Mouse (Mus musculus): ENCODE data around the gene Agbl1.

The Agbl1 gene

GRCm38 (mm10) chr7:76389240-76389639 is 159.6 kb downstream of the Agbl1 start:
- DNase-seq (ENCODE audit: low read depth, low spot score): no peak

DNA sequence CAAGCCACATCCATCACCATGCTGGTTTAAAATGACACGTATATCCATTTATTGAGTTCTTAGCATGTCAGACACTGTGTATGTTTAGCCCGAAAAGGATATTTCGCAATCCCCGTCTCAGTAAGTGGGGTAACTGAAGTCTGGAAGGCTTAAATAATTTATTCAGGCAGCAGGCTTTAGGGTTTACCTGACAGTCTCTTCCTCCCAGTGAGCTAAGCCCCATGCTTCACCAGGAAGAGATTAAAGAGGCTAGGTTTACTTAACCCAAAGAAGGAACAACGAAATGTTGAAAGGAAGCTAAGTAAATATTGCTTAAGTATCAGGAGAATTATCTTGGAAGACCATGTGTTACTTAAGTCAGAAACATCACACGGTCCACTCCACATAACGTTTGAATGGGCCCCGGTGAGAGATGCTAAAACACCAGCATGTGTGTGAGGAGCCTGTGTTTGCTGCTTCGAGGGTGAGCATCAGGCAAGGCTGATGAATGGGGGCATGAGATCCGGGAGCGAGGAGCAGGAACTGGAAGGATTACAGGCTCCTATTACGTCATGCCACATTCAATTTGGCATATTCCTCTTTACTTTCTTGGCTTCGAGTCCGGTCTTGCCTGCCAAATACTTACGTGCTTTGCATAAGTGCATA is 162.7 kb downstream of the Agbl1 start:
- DNase-seq (ENCODE audit: low read depth, low spot score): no peak

DNA sequence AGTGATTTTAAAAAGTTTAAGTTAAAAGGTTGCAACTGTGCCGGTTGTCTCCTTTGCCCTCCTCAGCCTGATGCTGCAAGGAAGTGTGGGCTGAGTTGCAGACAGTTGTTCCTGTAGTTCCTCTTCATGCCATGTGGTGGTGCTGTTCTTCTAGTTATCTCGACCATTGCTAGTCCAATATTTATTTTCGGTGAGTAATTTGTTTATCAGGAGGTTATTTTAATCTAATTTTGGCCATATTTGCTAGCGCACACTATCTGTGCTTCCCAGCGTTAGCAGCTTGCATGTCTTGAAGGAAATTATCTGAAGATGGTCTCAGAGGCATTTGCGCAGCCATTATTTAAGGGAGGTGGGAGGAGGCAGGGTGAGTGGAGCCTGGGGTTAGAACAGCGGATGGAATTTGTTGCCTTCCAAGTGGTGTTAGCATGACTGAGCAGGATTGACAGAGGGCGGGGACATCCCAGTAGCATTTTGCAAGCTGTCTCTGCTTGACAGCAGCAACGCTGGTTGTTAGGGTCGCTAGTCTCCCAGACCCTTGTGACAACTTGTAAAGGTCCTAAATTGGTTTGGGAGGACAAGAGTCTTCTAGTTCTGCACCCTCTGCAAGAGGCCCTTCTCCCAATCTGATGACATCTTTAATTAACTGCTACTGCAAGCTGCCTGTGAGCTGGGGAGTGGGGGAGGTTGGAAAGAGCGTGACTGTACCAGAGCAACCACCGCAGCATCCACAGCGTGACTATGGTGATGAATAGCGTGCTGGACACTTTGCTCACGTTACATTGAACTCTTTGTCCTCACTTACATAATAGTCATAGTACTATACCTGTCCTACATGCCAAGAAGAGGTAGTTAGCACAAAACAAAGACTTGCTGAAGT is 163.5 kb downstream of the Agbl1 start:
- DNase-seq (ENCODE audit: low read depth, low spot score): peak; percentile 52

GRCm38 (mm10) chr7:76407930-76408557 is 178.4 kb downstream of the Agbl1 start:
- no peak for DNase-seq (ENCODE audit: low read depth, low spot score)

GRCm38 (mm10) chr7:76409020-76409419 is 179.3 kb downstream of the Agbl1 start:
- DNase-seq (ENCODE audit: low read depth, low spot score): no peak

DNA sequence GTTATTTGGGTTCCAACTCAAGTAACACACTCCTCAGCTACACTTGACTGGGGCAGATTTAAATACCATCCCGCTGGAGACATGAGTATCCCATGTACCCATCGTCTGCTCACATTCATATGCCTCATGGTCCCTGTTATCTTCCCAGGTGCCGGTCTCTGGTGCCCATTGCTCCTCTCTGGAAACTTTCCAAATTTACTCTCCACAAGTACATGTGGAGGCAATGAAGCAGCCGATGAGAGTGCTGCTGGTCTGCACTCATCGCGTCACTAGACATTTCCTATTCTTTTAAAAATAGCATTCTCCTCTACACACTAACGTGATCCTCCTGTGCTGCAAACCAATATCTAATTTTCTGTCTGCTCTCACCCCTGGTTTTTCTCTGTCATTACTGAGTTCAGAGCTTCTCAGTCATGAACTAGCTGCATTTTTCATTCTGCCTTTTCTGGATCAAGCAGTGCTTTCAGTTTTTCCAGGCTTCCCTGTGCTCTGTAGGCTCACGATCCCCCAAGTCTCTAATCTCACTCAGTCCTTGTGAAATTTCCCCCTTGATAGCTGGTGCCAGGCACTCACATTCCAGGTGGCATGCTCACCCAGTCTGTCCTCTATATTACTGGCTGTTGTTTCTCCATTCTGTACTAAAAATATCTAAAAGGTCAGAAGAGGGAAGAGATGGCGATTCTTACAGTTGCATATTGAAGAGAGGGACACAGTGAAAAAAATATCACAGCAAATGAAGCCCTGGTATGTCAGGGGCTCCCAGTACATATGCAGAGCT is 180.9 kb downstream of the Agbl1 start:
- no peak for DNase-seq (ENCODE audit: low read depth, low spot score)

- no peak for DNase-seq (ENCODE audit: low read depth, low spot score)
These were observed 182.4 kb downstream of the Agbl1 start for GRCm38 (mm10) chr7:76411933-76412587.

DNA sequence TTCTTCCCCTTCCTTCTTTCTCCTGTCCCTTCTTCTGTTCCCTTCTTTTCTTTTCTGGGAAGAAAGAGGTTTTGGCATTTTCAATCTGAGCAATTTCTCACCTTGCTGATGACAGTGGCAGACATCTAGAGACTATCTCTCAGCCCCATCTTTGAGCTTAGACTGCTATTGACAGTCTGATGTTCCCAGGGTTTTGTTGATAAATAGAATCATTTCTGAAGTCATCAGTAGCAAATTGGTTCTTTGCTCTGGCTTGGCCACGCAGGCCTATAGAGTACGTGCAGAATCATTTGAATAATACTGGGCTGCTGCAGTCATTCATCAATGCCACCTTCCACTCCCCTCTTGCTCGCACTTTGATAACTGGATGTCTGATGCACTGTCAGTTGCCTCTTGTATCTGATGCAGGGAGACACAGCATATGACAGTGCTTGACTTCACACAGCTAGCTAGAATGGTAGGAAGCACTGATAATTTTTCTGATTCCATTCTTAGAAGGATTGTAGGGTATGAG is 186.5 kb downstream of the Agbl1 start:
- no peak for DNase-seq (ENCODE audit: low read depth, low spot score)

DNA sequence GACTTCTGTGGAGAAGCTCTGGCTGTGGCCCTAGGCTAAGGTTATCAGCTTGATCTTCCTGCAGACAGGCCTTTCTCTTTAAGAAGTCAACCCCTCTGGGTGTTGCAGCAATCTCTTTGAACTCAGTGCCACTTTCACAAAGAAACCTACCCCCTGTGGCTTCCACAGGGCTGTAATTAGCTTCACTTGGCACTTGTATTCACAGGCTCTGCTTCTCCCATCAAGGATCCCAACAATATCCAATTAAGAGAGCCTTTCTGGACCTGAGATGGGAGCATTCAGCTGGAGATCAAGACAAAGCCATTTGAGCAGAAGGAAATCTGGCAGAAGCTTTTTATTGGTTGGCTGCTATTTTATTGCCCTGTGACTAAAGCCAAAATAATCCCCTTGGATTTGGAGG is 208.9 kb downstream of the Agbl1 start:
- peak; percentile 10 for DNase-seq (ENCODE audit: low read depth, low spot score)

GRCm38 (mm10) chr7:76438988-76439387 is 209.3 kb downstream of the Agbl1 start:
- no peak for DNase-seq (ENCODE audit: low read depth, low spot score)

GRCm38 (mm10) chr7:76462361-76463001 is 232.8 kb downstream of the Agbl1 start:
- no peak for DNase-seq (ENCODE audit: low read depth, low spot score)

- no peak for DNase-seq (ENCODE audit: low read depth, low spot score)
These were observed 236.7 kb downstream of the Agbl1 start for GRCm38 (mm10) chr7:76466427-76466826.

GRCm38 (mm10) chr7:76474233-76474632 is 244.5 kb downstream of the Agbl1 start:
- peak; percentile 5 for DNase-seq (ENCODE audit: low read depth, low spot score)

GRCm38 (mm10) chr7:76485546-76485945 is 255.9 kb downstream of the Agbl1 start:
- DNase-seq (ENCODE audit: low read depth, low spot score): no peak

- no peak for DNase-seq (ENCODE audit: low read depth, low spot score)
These were observed 257.8 kb downstream of the Agbl1 start for GRCm38 (mm10) chr7:76487519-76487918.

- DNase-seq (ENCODE audit: low read depth, low spot score): peak; percentile 53
These were observed 294.6 kb downstream of the Agbl1 start for GRCm38 (mm10) chr7:76524291-76524690.

GRCm38 (mm10) chr7:76546456-76546855 is 316.8 kb downstream of the Agbl1 start:
- peak; percentile 24 for DNase-seq (ENCODE audit: low read depth, low spot score)

DNA sequence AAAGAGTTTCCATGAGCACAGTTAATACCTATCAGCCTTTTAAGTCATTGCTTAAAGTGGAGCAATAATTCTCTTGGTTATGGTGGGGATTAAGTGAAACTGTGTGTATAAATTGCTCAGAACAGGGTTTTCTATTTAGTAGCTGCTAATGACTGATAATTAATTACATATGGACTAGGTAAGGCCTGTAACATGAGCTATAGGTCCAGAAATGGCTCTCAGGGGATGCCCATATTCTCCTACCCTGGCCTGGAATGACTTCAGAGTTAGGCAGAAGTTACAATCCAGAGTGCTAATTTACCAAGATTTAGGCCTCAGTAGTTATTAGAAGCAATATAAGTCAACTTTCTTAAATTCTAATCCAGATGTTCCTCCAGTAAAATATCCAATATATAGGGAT is 317.6 kb downstream of the Agbl1 start:
- peak; percentile 27 for DNase-seq (ENCODE audit: low read depth, low spot score)

- DNase-seq (ENCODE audit: low read depth, low spot score): no peak
These were observed 322.2 kb downstream of the Agbl1 start for GRCm38 (mm10) chr7:76551860-76552259.

DNA sequence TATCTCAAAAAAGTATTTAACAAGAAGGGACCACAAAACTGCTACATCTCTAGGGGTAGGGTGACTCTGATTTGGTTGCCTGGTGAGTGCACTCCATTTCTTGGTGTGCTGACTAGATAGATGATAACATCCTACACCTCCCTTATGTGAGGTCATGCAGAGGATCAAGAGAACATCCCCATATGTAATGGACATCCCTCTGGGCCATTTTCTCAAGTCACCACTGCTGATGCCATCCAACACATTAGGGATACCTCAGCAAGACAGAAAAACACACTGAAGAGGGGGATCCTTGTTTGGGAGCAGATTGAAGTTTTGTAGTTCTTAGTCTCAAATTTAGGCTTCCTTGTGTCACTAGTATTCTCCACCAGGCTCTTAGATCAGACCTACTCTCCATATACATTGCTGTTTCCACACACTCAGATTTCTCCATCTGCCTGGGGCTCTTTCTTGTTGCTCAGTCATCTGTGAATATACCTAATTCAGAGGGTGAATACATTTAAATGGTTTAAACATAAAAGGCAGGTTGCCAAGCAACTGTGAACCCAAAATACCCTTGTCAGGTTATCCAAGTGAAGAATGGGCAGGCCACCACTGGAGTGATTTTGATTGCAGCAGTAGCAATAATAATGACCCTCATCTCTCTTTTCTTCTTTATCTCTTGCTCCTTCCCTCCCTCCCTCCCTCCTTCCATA is 331.0 kb downstream of the Agbl1 start:
- DNase-seq (ENCODE audit: low read depth, low spot score): no peak
